Mouse (Mus musculus) MEL (cell line): ENCODE results near the gene Shcbp1l.
"Not testable (repeated sequence)": the region's sequence is repeated elsewhere in the genome, so short reads cannot be mapped to it uniquely, and the experiment has no call there.

Experiments
- CHD1 ChIP-seq: IDR thresholded peaks from 2 replicates; pipeline ENCODE4 v1.6.1; 2012; ENCODE audit warnings: low read depth, mild to moderate bottlenecking, inconsistent platforms, low read length, improper control_type of control experiment
- CTCF ChIP-seq, 3 experiments: IDR thresholded peaks in 2 of 3; conservative IDR thresholded peaks in 1 of 3; 2 replicates each; pipeline ENCODE4 v1.5.1; 2011 to 2012; ENCODE audit warnings: low read length in 3 of 3, low read depth in 2 of 3, mild to moderate bottlenecking in 2 of 3, improper control_type of control experiment in 1 of 3, inconsistent platforms in 1 of 3, mixed read lengths in 1 of 3, moderate library complexity in 1 of 3; ENCODE audit not compliant: control insufficient read depth in 1 of 3, insufficient read depth in 1 of 3, poor library complexity in 1 of 3, severe bottlenecking in 1 of 3
- EP300 ChIP-seq, 2 experiments: IDR thresholded peaks; 2 replicates each; pipeline ENCODE4 v1.6.1; 2011; ENCODE audit warnings: improper control_type of control experiment in 2 of 2, low read length in 2 of 2, low read depth in 1 of 2, mild to moderate bottlenecking in 1 of 2
- NELFE ChIP-seq: IDR thresholded peaks from 2 replicates; pipeline ENCODE4 v1.6.1; 2011; ENCODE audit warnings: low read depth, low read length, improper control_type of control experiment
- POLR2A ChIP-seq, 2 experiments: IDR thresholded peaks; 2 replicates each; pipeline ENCODE4 v1.6.1; 2011 to 2012; ENCODE audit warnings: low read length in 2 of 2, mild to moderate bottlenecking in 2 of 2, control low read depth in 1 of 2, improper control_type of control experiment in 1 of 2, low read depth in 1 of 2, moderate library complexity in 1 of 2; ENCODE audit not compliant: control insufficient read depth in 1 of 2, insufficient read depth in 1 of 2, poor library complexity in 1 of 2
- SMC3 ChIP-seq: IDR thresholded peaks from 2 replicates; pipeline ENCODE4 v1.6.1; 2011; ENCODE audit warnings: low read depth, low read length, improper control_type of control experiment
- USF2 ChIP-seq, 2 experiments: IDR thresholded peaks; 2 replicates each; pipeline ENCODE4 v1.6.1; 2011 to 2012; ENCODE audit warnings: improper control_type of control experiment in 2 of 2, low read length in 2 of 2, borderline replicate concordance in 1 of 2, inconsistent platforms in 1 of 2, low read depth in 1 of 2, mild to moderate bottlenecking in 1 of 2; ENCODE audit not compliant: insufficient read depth in 1 of 2
- ZC3H11A ChIP-seq: IDR thresholded peaks from 2 replicates; pipeline ENCODE4 v1.6.1; 2012; ENCODE audit warnings: low read depth, mild to moderate bottlenecking, inconsistent platforms, low read length, improper control_type of control experiment

GRCm38 (mm10) chr1:153410915-153411314 is 14.0 kb upstream of the Shcbp1l start:
- TF ChIP-seq ZC3H11A; CHD1; EP300 (IDR thresholded peaks at IDR 0.05; ENCODE audit: low read depth in 1 of 2, low read length in 2 of 2); USF2 (IDR thresholded peaks at IDR 0.05; ENCODE audit: borderline replicate concordance in 1 of 2, insufficient read depth in 1 of 2, low read depth in 1 of 2, low read length in 2 of 2); CTCF (IDR thresholded peaks at IDR 0.05 in 2 of 3, conservative IDR thresholded peaks at IDR 0.05 in 1 of 3; ENCODE audit: control insufficient read depth in 1 of 3, insufficient read depth in 1 of 3, low read depth in 2 of 3, low read length in 3 of 3, poor library complexity in 1 of 3, severe bottlenecking in 1 of 3); NELFE; SMC3; POLR2A (IDR thresholded peaks at IDR 0.05; ENCODE audit: control insufficient read depth in 1 of 2, insufficient read depth in 1 of 2, low read depth in 1 of 2, low read length in 2 of 2, poor library complexity in 1 of 2): not testable (repeated sequence)
